Mouse (Mus musculus) brain, adult 10 weeks (tissue): ENCODE measurements around the gene Tinag. TPM values are rescaled to one million over a fixed set of nuclear protein-coding genes. Genes with fewer than 3 reads are reported as not detected.

ENCODE experiments used
- polyA plus RNA-seq: library from polyadenylated mRNA; stranded (reverse); fragments of 350-450 nt; fragmentation: Illumina TruSeq; extraction: RNeasy Lipid Tissue Mini Kit (QIAGEN cat#74804); gene quantifications from one replicate; pipeline ENCODE4 v1.2.3, GENCODE M21; 2015; ENCODE audit warnings: low read depth, low replicate concordance

The Tinag gene
- polyA plus RNA-seq: not detected

GRCm38 (mm10) chr9:77045585-77045984 lies at the start of gene Tinag:
TSS of gene Tinag (minus strand) at chr9:77045794.

